Mouse (Mus musculus) MEL (cell line): ENCODE results near the gene Mrs2.

Experiments used
- E2F4 ChIP-seq: IDR thresholded peaks from 2 replicates; pipeline ENCODE4 v1.6.1; 2011; ENCODE audit warnings: low read depth, low read length, improper control_type of control experiment, borderline replicate concordance
- KAT2A ChIP-seq: conservative IDR thresholded peaks from 2 replicates; pipeline ENCODE4 v1.6.1; 2012; ENCODE audit warnings: low read depth, low read length, improper control_type of control experiment, inconsistent platforms
- MAX ChIP-seq: IDR thresholded peaks from 2 replicates; pipeline ENCODE4 v1.6.1; 2011; ENCODE audit warnings: low read length, improper control_type of control experiment
- POLR2AphosphoS5 ChIP-seq: IDR thresholded peaks from 2 replicates; pipeline ENCODE4 v1.6.1; 2012; ENCODE audit warnings: low read depth, borderline replicate concordance, mild to moderate bottlenecking, inconsistent platforms, low read length, moderate library complexity, mixed read lengths
- SMC3 ChIP-seq: IDR thresholded peaks from 2 replicates; pipeline ENCODE4 v1.6.1; 2011; ENCODE audit warnings: low read depth, low read length, improper control_type of control experiment
- TAL1 ChIP-seq: IDR thresholded peaks from 2 replicates; pipeline ENCODE4 v1.6.1; 2012; ENCODE audit warnings: mild to moderate bottlenecking, inconsistent platforms, low read length, moderate library complexity, mixed read lengths
- ZC3H11A ChIP-seq: IDR thresholded peaks from 2 replicates; pipeline ENCODE4 v1.6.1; 2012; ENCODE audit warnings: low read depth, mild to moderate bottlenecking, inconsistent platforms, low read length, improper control_type of control experiment

DNA sequence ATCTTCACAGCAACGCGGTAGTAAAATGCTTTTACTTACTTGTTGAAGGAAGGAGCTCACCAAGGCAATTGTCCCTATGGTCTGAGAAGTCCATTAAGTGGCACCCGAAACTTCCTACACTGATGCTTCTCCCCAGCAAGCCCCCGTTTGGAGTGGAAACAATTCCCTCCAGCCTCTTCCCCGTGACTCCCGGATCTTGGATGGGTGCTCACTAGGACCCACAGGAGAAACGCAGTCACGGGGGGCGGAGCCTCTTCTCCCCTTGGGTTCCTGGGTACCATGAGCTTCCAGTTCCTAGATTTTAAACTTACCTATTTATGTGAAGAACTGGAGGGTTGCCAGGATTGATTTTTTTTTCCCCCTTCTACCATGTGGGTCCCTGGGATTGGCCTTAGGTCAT is 80.7 kb downstream of the Mrs2 start:
- TF ChIP-seq POLR2AphosphoS5 (no peak), ZC3H11A (no peak), KAT2A (no peak), SMC3 (no peak), TAL1 (no peak), MAX (no peak), E2F4 (no peak)
